Mouse (Mus musculus): ENCODE measurements around the gene Tef. TPM values are rescaled to one million over a fixed set of nuclear protein-coding genes. Genes with fewer than 3 reads are reported as not detected.

Gene Tef
- polyA plus RNA-seq, 1 experiment from 2014 or later: 23.4 TPM

DNA sequence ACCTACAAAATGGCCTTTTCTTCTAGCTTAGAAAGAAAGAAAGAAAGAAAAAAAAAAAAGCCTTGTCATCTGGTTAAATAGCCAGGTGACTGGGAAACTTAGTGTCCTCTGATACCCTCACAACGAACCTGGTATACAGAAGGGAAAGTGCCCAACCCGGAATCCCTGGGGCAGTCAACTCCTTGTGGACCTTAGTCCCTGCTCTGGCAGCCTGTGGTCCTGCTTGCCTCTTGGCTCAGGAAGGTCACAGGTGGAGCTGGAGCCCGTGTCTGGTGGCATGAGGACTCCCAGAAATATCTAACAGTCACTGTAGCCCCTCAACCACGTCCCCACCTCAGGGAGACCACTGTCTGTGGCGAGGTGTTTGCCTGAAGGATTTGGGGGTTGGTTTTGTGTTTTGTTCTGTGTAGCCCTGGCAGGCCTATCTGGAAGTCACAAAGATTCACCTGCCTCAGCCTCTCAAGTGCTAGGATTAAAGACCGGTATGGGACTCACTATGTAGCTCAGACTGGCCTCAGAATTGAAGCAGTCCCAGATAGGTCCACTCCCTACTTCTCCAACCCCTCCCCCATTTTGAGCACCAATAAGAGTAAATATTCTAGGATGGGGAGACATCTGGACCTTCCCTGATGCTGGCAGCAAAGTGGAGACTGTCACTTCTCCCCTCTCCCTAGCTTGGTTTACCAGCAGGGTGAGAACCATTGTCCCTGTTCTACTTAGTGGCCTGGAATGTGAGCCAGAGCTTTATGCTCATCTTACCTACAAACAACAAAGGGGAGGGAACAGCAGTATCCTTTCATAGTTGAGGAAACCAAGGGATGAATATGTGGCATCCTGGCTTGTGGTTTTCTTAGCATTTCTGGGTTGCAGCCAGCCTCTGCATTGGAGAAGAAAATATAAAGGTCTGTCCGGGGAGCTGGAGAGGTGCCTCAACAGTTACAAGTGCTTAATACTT, 35.0 kb downstream of the Tef start:
- 58% methylated on average over 7 of the region's 7 CpGs for WGBS
- ATAC-seq (ENCODE audit: insufficient number of reproducible peaks, insufficient read depth, low FRiP score, low read depth): no peak
- Histone ChIP-seq H3K27me3 (ENCODE audit: control insufficient read depth, insufficient read depth, low read length) (no peaks in the 10 kb centered on the region), H3K9me3 (ENCODE audit: control insufficient read depth, low read length) (no peaks in the 10 kb centered on the region), H3K4me3 (ENCODE audit: control insufficient read depth in 1 of 2, insufficient read depth in 1 of 2, low read depth in 1 of 2, low read length in 2 of 2) (peak overlapping the region in 1 of 2 experiments; percentile 36; a peak in 1 of 4 replicates), H3K4me2 (ENCODE audit: low read length) (peak overlapping the region; percentile 73), H3K9ac (ENCODE audit: low read length) (peak overlapping the region; percentile 68), H3K36me3 (ENCODE audit: control insufficient read depth, insufficient read depth, low read length) (no peaks in the 10 kb centered on the region), H3K27ac (replicated peaks in 1 of 2; ENCODE audit: control insufficient read depth in 1 of 2, insufficient read depth in 1 of 2, low read depth in 2 of 2, low read length in 2 of 2) (peak overlapping the region in 1 of 2 experiments; percentile 62; a peak in 1 of 4 replicates), H3K4me1 (ENCODE audit: control insufficient read depth in 2 of 2, insufficient read depth in 2 of 2, low read length in 2 of 2) (peaks cover 29 to 47% of the 10 kb centered on the region in 2 experiments)

DNA sequence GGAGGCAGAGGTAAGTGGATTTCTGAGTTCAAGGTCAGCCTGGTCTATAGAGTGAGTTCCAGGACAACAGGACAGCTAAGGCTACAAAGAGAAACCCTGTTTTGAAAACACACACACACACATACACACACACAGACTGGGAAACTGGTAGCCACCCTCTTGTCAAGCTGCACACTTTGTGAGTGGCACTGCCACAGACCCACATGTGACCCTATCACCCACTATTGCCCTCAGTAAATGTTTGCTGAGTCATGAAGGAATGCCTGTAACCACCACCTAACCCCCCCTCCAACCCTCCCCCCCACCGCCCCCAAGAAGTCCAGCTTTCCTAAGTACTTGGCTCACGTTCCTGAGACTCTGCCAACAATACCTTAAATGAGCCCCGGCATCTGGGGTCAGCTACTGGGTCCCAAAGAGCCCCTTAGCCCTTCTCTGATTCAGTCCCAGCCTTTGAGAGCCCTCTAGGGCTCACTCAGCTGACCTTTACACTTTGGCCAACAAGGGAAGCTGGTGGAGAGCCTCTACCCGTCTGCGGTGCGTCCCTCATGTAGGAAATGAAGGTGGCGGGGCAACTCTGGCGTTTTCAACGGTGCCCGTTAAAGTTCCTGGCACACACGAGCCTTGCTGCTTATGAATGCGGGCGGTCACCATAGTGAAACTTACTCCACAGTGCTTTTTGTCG, 36.5 kb downstream of the Tef start:
- no peaks in the 10 kb centered on the region for H3K9me3 ChIP-seq (ENCODE audit: control insufficient read depth, low read length)
- H3K27me3 ChIP-seq (ENCODE audit: control insufficient read depth, insufficient read depth, low read length): no peaks in the 10 kb centered on the region
- WGBS: 68% methylated on average over 14 of the region's 14 CpGs
- no peaks in the 10 kb centered on the region for H3K36me3 ChIP-seq (ENCODE audit: control insufficient read depth, insufficient read depth, low read length)
- no peak overlapping the region for H3K4me3 ChIP-seq (ENCODE audit: control insufficient read depth in 1 of 2, insufficient read depth in 1 of 2, low read depth in 1 of 2, low read length in 2 of 2)
- no peak overlapping the region for H3K4me2 ChIP-seq (ENCODE audit: low read length)
- ATAC-seq (ENCODE audit: insufficient number of reproducible peaks, insufficient read depth, low FRiP score, low read depth): no peak
- no peak overlapping the region for H3K9ac ChIP-seq (ENCODE audit: low read length)
- peaks cover 29 to 43% of the 10 kb centered on the region in 2 experiments for H3K4me1 ChIP-seq (ENCODE audit: control insufficient read depth in 2 of 2, insufficient read depth in 2 of 2, low read length in 2 of 2)
- no peak overlapping the region for H3K27ac ChIP-seq (replicated peaks in 1 of 2; ENCODE audit: control insufficient read depth in 1 of 2, insufficient read depth in 1 of 2, low read depth in 2 of 2, low read length in 2 of 2)

DNA sequence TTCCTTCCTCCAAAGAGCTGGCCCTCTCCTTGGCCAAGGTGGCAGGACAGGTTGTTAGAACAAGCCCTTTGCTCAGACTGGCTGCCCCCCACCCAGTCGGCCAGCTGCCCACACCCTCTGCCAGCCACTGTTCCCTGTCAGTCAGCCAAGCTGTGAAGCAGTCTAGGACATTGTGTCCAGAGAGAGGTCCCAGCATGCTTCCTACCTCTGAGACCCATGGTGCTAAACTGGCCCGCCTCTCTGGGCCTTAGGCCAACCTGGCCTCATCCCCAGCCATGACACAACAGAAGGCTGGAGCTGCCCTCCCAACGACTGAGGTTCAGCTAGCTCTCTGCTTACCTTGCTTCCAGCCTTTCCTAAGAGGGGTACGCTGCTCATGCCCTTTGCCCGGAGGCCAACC, 37.4 kb downstream of the Tef start:
- peak; percentile 82 for ATAC-seq (ENCODE audit: insufficient number of reproducible peaks, insufficient read depth, low FRiP score, low read depth)
- no peaks in the 10 kb centered on the region for H3K27me3 ChIP-seq (ENCODE audit: control insufficient read depth, insufficient read depth, low read length)
- no peak overlapping the region for H3K4me2 ChIP-seq (ENCODE audit: low read length)
- H3K36me3 ChIP-seq (ENCODE audit: control insufficient read depth, insufficient read depth, low read length): no peaks in the 10 kb centered on the region
- peaks cover 22 to 34% of the 10 kb centered on the region in 2 experiments for H3K4me1 ChIP-seq (ENCODE audit: control insufficient read depth in 2 of 2, insufficient read depth in 2 of 2, low read length in 2 of 2)
- peak overlapping the region; percentile 34; the same call in 1 of the 2 replicates for H3K9ac ChIP-seq (ENCODE audit: low read length)
- H3K9me3 ChIP-seq (ENCODE audit: control insufficient read depth, low read length): no peaks in the 10 kb centered on the region
- WGBS: 44% methylated on average over 5 of the region's 5 CpGs
- no peak overlapping the region for H3K4me3 ChIP-seq (ENCODE audit: control insufficient read depth in 1 of 2, insufficient read depth in 1 of 2, low read depth in 1 of 2, low read length in 2 of 2)
- H3K27ac ChIP-seq (replicated peaks in 1 of 2; ENCODE audit: control insufficient read depth in 1 of 2, insufficient read depth in 1 of 2, low read depth in 2 of 2, low read length in 2 of 2): peak overlapping the region; percentile 46 to 67

DNA sequence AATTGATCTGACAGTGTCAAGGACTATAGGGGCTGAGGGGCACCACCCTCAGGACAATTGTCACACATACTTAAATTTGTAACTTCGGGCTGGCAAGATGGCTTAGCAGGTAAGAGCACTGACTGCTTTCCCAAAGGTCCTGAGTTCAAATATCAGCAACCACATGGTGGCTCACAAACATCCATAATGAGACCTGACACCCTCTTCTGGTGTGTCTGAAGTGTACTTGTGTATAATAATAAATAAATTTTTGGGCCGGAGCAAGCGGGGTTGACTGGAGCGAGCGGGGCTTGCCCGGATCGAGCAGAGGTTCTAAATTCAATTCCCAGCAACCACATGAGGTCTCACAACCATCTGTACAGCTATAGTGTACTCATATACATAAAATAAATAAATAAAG, 38.1 kb downstream of the Tef start:
- Histone ChIP-seq H3K36me3 (ENCODE audit: control insufficient read depth, insufficient read depth, low read length) (no peaks in the 10 kb centered on the region), H3K27me3 (ENCODE audit: control insufficient read depth, insufficient read depth, low read length) (no peaks in the 10 kb centered on the region), H3K4me2 (ENCODE audit: low read length) (no peak overlapping the region), H3K9ac (ENCODE audit: low read length) (no peak overlapping the region), H3K4me1 (ENCODE audit: control insufficient read depth in 2 of 2, insufficient read depth in 2 of 2, low read length in 2 of 2) (peaks cover 22 to 33% of the 10 kb centered on the region in 2 experiments), H3K27ac (replicated peaks in 1 of 2; ENCODE audit: control insufficient read depth in 1 of 2, insufficient read depth in 1 of 2, low read depth in 2 of 2, low read length in 2 of 2) (peak overlapping the region in 1 of 2 experiments; percentile 67; a peak in 1 of 4 replicates), H3K4me3 (ENCODE audit: control insufficient read depth in 1 of 2, insufficient read depth in 1 of 2, low read depth in 1 of 2, low read length in 2 of 2) (no peak overlapping the region), H3K9me3 (ENCODE audit: control insufficient read depth, low read length) (no peaks in the 10 kb centered on the region)
- ATAC-seq (ENCODE audit: insufficient number of reproducible peaks, insufficient read depth, low FRiP score, low read depth): no peak
- WGBS: 89% methylated on average over 7 of the region's 7 CpGs

- Histone ChIP-seq H3K4me1 (ENCODE audit: control insufficient read depth in 2 of 2, insufficient read depth in 2 of 2, low read length in 2 of 2) (peaks cover 18 to 23% of the 10 kb centered on the region in 2 experiments), H3K4me3 (ENCODE audit: control insufficient read depth in 1 of 2, insufficient read depth in 1 of 2, low read depth in 1 of 2, low read length in 2 of 2) (no peak overlapping the region), H3K4me2 (ENCODE audit: low read length) (no peak overlapping the region)
These were observed 40.1 kb downstream of the Tef start for GRCm38 (mm10) chr15:81842275-81842674.

GRCm38 (mm10) chr15:81845033-81845625, 42.9 kb downstream of the Tef start:
- peaks cover 27% of the 10 kb centered on the region for H3K36me3 ChIP-seq (ENCODE audit: control insufficient read depth, insufficient read depth, low read length)
- no peaks in the 10 kb centered on the region for H3K27me3 ChIP-seq (ENCODE audit: control insufficient read depth, insufficient read depth, low read length)
- no peak overlapping the region for H3K9ac ChIP-seq (ENCODE audit: low read length)
- H3K9me3 ChIP-seq (ENCODE audit: control insufficient read depth, low read length): no peaks in the 10 kb centered on the region
- peaks cover 5 to 6% of the 10 kb centered on the region in 2 experiments; a peak in 3 of 4 replicates for H3K4me1 ChIP-seq (ENCODE audit: control insufficient read depth in 2 of 2, insufficient read depth in 2 of 2, low read length in 2 of 2)
- WGBS: 69% methylated on average over 5 of the region's 5 CpGs
- no peak overlapping the region for H3K4me3 ChIP-seq (ENCODE audit: control insufficient read depth in 1 of 2, insufficient read depth in 1 of 2, low read depth in 1 of 2, low read length in 2 of 2)
- H3K4me2 ChIP-seq (ENCODE audit: low read length): no peak overlapping the region
- no peak overlapping the region for H3K27ac ChIP-seq (replicated peaks in 1 of 2; ENCODE audit: control insufficient read depth in 1 of 2, insufficient read depth in 1 of 2, low read depth in 2 of 2, low read length in 2 of 2)
- no peak for ATAC-seq (ENCODE audit: insufficient number of reproducible peaks, insufficient read depth, low FRiP score, low read depth)

More at GRCm38 (mm10) chr15:81842275-81842674, 40.1 kb downstream of the Tef start:
- ATAC-seq (ENCODE audit: insufficient number of reproducible peaks, insufficient read depth, low FRiP score, low read depth): no peak
- H3K27me3 ChIP-seq (ENCODE audit: control insufficient read depth, insufficient read depth, low read length): no peaks in the 10 kb centered on the region
- no peaks in the 10 kb centered on the region for H3K9me3 ChIP-seq (ENCODE audit: control insufficient read depth, low read length)
- no peak overlapping the region for H3K9ac ChIP-seq (ENCODE audit: low read length)
- 82% methylated on average over 7 of the region's 7 CpGs for WGBS
- H3K27ac ChIP-seq (replicated peaks in 1 of 2; ENCODE audit: control insufficient read depth in 1 of 2, insufficient read depth in 1 of 2, low read depth in 2 of 2, low read length in 2 of 2): no peak overlapping the region
- peaks cover 5% of the 10 kb centered on the region for H3K36me3 ChIP-seq (ENCODE audit: control insufficient read depth, insufficient read depth, low read length)

DNA sequence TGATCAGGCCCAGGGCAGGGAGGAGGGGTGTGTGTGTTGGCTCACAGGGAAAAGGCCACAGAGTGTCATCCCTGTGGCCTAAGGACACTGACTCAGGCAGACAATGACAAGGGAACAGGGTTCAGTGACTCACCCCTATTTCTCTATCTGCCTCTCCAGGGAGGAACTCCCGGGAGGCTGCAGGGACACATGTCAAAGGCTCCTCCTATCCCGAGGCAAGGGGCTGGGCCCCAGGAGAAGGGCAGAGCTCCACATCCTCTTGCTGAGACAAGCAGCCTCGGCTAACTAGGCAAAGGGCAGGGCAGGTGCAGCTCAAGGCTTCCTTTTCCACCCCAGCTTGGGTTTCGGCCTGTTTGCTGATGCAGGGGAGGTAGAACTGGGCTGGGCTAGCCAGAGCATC, 43.5 kb downstream of the Tef start:
- no peak overlapping the region for H3K4me2 ChIP-seq (ENCODE audit: low read length)
- peaks cover 33% of the 10 kb centered on the region for H3K36me3 ChIP-seq (ENCODE audit: control insufficient read depth, insufficient read depth, low read length)
- H3K9ac ChIP-seq (ENCODE audit: low read length): no peak overlapping the region; the same call in 1 of the 2 replicates
- no peak for ATAC-seq (ENCODE audit: insufficient number of reproducible peaks, insufficient read depth, low FRiP score, low read depth)
- WGBS: 15% methylated on average over 4 of the region's 4 CpGs
- H3K27ac ChIP-seq (replicated peaks in 1 of 2; ENCODE audit: control insufficient read depth in 1 of 2, insufficient read depth in 1 of 2, low read depth in 2 of 2, low read length in 2 of 2): no peak overlapping the region
- no peaks in the 10 kb centered on the region for H3K9me3 ChIP-seq (ENCODE audit: control insufficient read depth, low read length)
- H3K27me3 ChIP-seq (ENCODE audit: control insufficient read depth, insufficient read depth, low read length): no peaks in the 10 kb centered on the region
- H3K4me3 ChIP-seq (ENCODE audit: control insufficient read depth in 1 of 2, insufficient read depth in 1 of 2, low read depth in 1 of 2, low read length in 2 of 2): no peak overlapping the region
- H3K4me1 ChIP-seq (ENCODE audit: control insufficient read depth in 2 of 2, insufficient read depth in 2 of 2, low read length in 2 of 2): peaks cover 5% of the 10 kb centered on the region in 2 experiments; a peak in 2 of 4 replicates

Data from heart, embryonic 14.5 days (tissue).